Comparison of ENCODE assay signal across 13 mouse cellular contexts in the genomic region with DNA sequence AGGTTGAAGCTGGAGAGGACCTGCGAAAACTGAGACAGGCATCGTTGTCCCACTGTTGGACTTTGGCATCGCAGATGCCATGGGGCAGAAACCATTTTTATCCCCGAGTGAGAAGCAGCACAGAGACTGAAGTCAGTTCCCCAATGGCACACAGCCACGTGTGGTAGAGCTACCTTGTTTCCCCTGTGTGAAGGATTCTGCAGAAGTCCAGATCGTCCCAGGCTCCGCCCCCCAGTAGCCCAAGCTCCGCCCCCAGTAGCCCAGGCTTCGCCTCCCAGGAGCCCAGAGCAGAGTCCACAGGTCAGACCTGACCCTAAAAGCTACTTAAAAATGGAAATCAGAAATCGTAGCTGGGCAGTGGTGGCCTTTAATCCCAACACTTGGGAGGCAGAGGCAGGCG.
"Had no signal": no experiment of that assay in that cellular context is flagged by ENCODE, and none has a peak within 500 bp of the region (broad histone marks: within the 10 kb centered on the region; RNA-seq: fewer than 3 reads in every experiment).

No protein-coding gene starts in this region.

- DNase-seq: lung, adult 18-20 months; lung, embryonic 14.5 days; lung, postnatal 10 days; lung, postnatal 4 days; midbrain, embryonic 14.5 days; retina, postnatal 1 day; right cerebral cortex, adult 18-20 months; right cerebral cortex, postnatal 25 days; right cerebral cortex, postnatal 4 days; spleen, adult 18-20 months; thymus, adult 18-20 months; thymus, postnatal 14 days; thymus, postnatal 36 days had no signal
